Mouse (Mus musculus) heart, postnatal 14 days (tissue): ENCODE data around the gene Trim58. TPM values are rescaled to one million over a fixed set of nuclear protein-coding genes. Genes with fewer than 3 reads are reported as not detected.

Experiments
- DNase-seq, 2 experiments: peaks; one replicate each; pipeline ENCODE4 v3.0.0; 2021 to 2022
- intact Hi-C: fragments of 180-260 bp; cut with DNase I; formaldehyde crosslinking; loops from one replicate; pipeline ENCODE4 v1.15.1; 2025
- long read RNA-seq, 2 experiments: library from polyadenylated mRNA; stranded (forward); transcript quantifications; one replicate each; pipeline ENCODE4 v2.0.0; 2021
- total RNA-seq, 2 experiments: library from RNA; stranded (reverse); gene quantifications; 2 replicates each; pipeline ENCODE4 v1.2.3; 2021

Trim58 gene
- total RNA-seq, result under 1 TPM in 1 of 2 experiments, not detected in 1; 0.17 TPM
- long read RNA-seq, experiment 1, result 0 reads
- long read RNA-seq, experiment 2, result 0 reads

- intact Hi-C loops, result no loop called here
- peak; percentile 9 to 14 for DNase-seq
These were observed at the start of gene Trim58 for GRCm38 (mm10) chr11:58640272-58640867. Trim58 (plus strand) TSS chr11:58640465.

- DNase-seq, result no peak
- intact Hi-C loops, result no loop called here
These were observed 45.5 kb upstream of the Trim58 start, which contains the start of gene Olfr324 for GRCm38 (mm10) chr11:58594814-58595213. Olfr324 (plus strand) TSS chr11:58595114.

- intact Hi-C loops, result no loop called here
- no peak for DNase-seq
These were observed 42.4 kb upstream of the Trim58 start for GRCm38 (mm10) chr11:58597837-58598236.

GRCm38 (mm10) chr11:58602062-58602461 lies 38.2 kb upstream of the Trim58 start:
- intact Hi-C loops, result no loop called here
- DNase-seq, result no peak

- intact Hi-C loops, result no loop called here
- DNase-seq, result no peak
These were observed 37.3 kb upstream of the Trim58 start for GRCm38 (mm10) chr11:58602800-58603560.

GRCm38 (mm10) chr11:58604688-58605087 lies 35.6 kb upstream of the Trim58 start:
- intact Hi-C loops, result no loop called here
- no peak for DNase-seq

GRCm38 (mm10) chr11:58605228-58605627 lies 35.0 kb upstream of the Trim58 start:
- DNase-seq, result no peak
- intact Hi-C loops, result no loop called here

- no peak for DNase-seq
- intact Hi-C loops, result no loop called here
These were observed 33.9 kb upstream of the Trim58 start for GRCm38 (mm10) chr11:58606177-58606919.

GRCm38 (mm10) chr11:58607030-58607429 lies 33.2 kb upstream of the Trim58 start:
- DNase-seq, result no peak
- intact Hi-C loops, result no loop called here

GRCm38 (mm10) chr11:58613359-58613758 lies 26.9 kb upstream of the Trim58 start:
- no peak for DNase-seq
- intact Hi-C loops, result no loop called here

GRCm38 (mm10) chr11:58614526-58614925 lies 25.7 kb upstream of the Trim58 start:
- intact Hi-C loops, result no loop called here

GRCm38 (mm10) chr11:58615975-58616374 lies 24.3 kb upstream of the Trim58 start, which contains the start of gene 2210407C18Rik:
2210407C18Rik (minus strand) TSS chr11:58616075.
- intact Hi-C loops, result no loop called here
- no peak for DNase-seq

More at GRCm38 (mm10) chr11:58614526-58614925, 25.7 kb upstream of the Trim58 start:
- DNase-seq, result no peak

GRCm38 (mm10) chr11:58618369-58618768 lies 21.9 kb upstream of the Trim58 start:
- DNase-seq, result no peak
- intact Hi-C loops, result no loop called here

- no peak for DNase-seq
- intact Hi-C loops, result no loop called here
These were observed 21.5 kb upstream of the Trim58 start for GRCm38 (mm10) chr11:58618793-58619192.

GRCm38 (mm10) chr11:58626146-58626545 lies 14.1 kb upstream of the Trim58 start:
- intact Hi-C loops, result no loop called here
- no peak for DNase-seq

- no peak for DNase-seq
- intact Hi-C loops, result no loop called here
These were observed 9.9 kb upstream of the Trim58 start, which contains the start of gene Olfr323 for GRCm38 (mm10) chr11:58630401-58630800. Olfr323 (minus strand) TSS chr11:58630501.

- no peak for DNase-seq
- intact Hi-C loops, result loop anchor here (5.0 kb wide), 2 partner anchors 333 to 398 kb away; no protein-coding TSS in a partner anchor
These were observed 5.4 kb upstream of the Trim58 start for GRCm38 (mm10) chr11:58634878-58635277.

- intact Hi-C loops, result loop anchor here (2.0 to 5.0 kb wide), 3 partner anchors 234 to 399 kb away; no protein-coding TSS in a partner anchor
- DNase-seq, result peak; percentile 55 to 67
These were observed 3.8 kb upstream of the Trim58 start for GRCm38 (mm10) chr11:58636376-58636977.

- intact Hi-C loops, result loop anchor here (5.0 kb wide), 2 partner anchors 336 to 401 kb away; no protein-coding TSS in a partner anchor
- peak; percentile 9 to 25 for DNase-seq
These were observed 2.0 kb upstream of the Trim58 start for GRCm38 (mm10) chr11:58638176-58638701.

GRCm38 (mm10) chr11:58641057-58641456 lies 792 bp downstream of the Trim58 start:
- DNase-seq, result no peak
- intact Hi-C loops, result no loop called here
